Mouse (Mus musculus) MEL (cell line): ENCODE measurements around the gene Cd44. TPM values are rescaled to one million over a fixed set of nuclear protein-coding genes. Genes with fewer than 3 reads are reported as not detected.

Experiments
- DNase-seq: peaks from one replicate; pipeline ENCODE4 v3.0.0; 2011; ENCODE audit warnings: low read depth, low spot score
- H3K27ac ChIP-seq: 2 replicates; pipeline ENCODE4 v1.5.1; 2012; ENCODE audit warnings: low read depth, mild to moderate bottlenecking, control low read depth, low read length, moderate library complexity; ENCODE audit not compliant: control insufficient read depth
- H3K27me3 ChIP-seq, 2 experiments: fragments of 150-350 bp in 1 of 2; sonication (generic) in 1 of 2; 2 replicates each; pipeline ENCODE4 v1.6.1; 2012; ENCODE audit warnings: low read length in 2 of 2, mild to moderate bottlenecking in 2 of 2, improper control_type of control experiment in 1 of 2, moderate library complexity in 1 of 2; ENCODE audit not compliant: insufficient read depth in 2 of 2, control insufficient read depth in 1 of 2
- H3K36me3 ChIP-seq, 2 experiments: 2 replicates each; pipeline ENCODE4 v1.6.1; 2012 to 2014; ENCODE audit warnings: low read length in 2 of 2, improper control_type of control experiment in 1 of 2, inconsistent platforms in 1 of 2, mild to moderate bottlenecking in 1 of 2; ENCODE audit not compliant: insufficient read depth in 2 of 2, control insufficient read depth in 1 of 2
- H3K4me1 ChIP-seq, 2 experiments: fragments of 150-350 bp in 1 of 2; sonication (generic) in 1 of 2; 2 replicates each; pipeline ENCODE4 v1.6.1; 2012; ENCODE audit warnings: low read length in 2 of 2, improper control_type of control experiment in 1 of 2, mild to moderate bottlenecking in 1 of 2; ENCODE audit not compliant: insufficient read depth in 2 of 2, control insufficient read depth in 1 of 2
- H3K4me3 ChIP-seq, 2 experiments: fragments of 150-350 bp in 1 of 2; sonication (generic) in 1 of 2; 2 replicates each; pipeline ENCODE4 v1.5.1; 2012; ENCODE audit warnings: low read depth in 2 of 2, low read length in 2 of 2, mild to moderate bottlenecking in 2 of 2, moderate library complexity in 2 of 2, control low read depth in 1 of 2, improper control_type of control experiment in 1 of 2; ENCODE audit not compliant: control insufficient read depth in 1 of 2, insufficient read depth in 1 of 2
- H3K79me2 ChIP-seq: 2 replicates; pipeline ENCODE4 v1.6.1; 2012; ENCODE audit warnings: mild to moderate bottlenecking, low read length, moderate library complexity; ENCODE audit not compliant: control insufficient read depth, poor library complexity, insufficient read depth
- H3K9ac ChIP-seq: 2 replicates; pipeline ENCODE4 v1.6.1; 2012; ENCODE audit warnings: low read depth, mild to moderate bottlenecking, control low read depth, low read length, moderate library complexity; ENCODE audit not compliant: control insufficient read depth, poor library complexity, severe bottlenecking
- H3K9me3 ChIP-seq: fragments of 150-350 bp; sonication (generic); replicated peaks from 2 replicates; pipeline ENCODE4 v1.6.1; 2012; ENCODE audit warnings: mild to moderate bottlenecking, low read length, improper control_type of control experiment, moderate library complexity; ENCODE audit not compliant: insufficient read depth
- ELF1 ChIP-seq: IDR thresholded peaks from 2 replicates; pipeline ENCODE4 v1.6.1; 2014; ENCODE audit warnings: low read depth, mild to moderate bottlenecking, inconsistent platforms, low read length, improper control_type of control experiment, moderate library complexity
- EP300 ChIP-seq, 2 experiments: IDR thresholded peaks; 2 replicates each; pipeline ENCODE4 v1.6.1; 2011; ENCODE audit warnings: improper control_type of control experiment in 2 of 2, low read length in 2 of 2, low read depth in 1 of 2, mild to moderate bottlenecking in 1 of 2
- ETS1 ChIP-seq: IDR thresholded peaks from 2 replicates; pipeline ENCODE4 v1.6.1; 2012; ENCODE audit warnings: low read depth, mild to moderate bottlenecking, inconsistent platforms, low read length, improper control_type of control experiment, moderate library complexity
- GATA1 ChIP-seq: IDR thresholded peaks from 2 replicates; pipeline ENCODE4 v1.6.1; 2011; ENCODE audit warnings: low read depth, low read length, improper control_type of control experiment
- HCFC1 ChIP-seq: IDR thresholded peaks from 2 replicates; pipeline ENCODE4 v1.6.1; 2012; ENCODE audit warnings: low read depth, mild to moderate bottlenecking, inconsistent platforms, low read length, improper control_type of control experiment, moderate library complexity
- JUND ChIP-seq: IDR thresholded peaks from 2 replicates; pipeline ENCODE4 v1.6.1; 2011; ENCODE audit warnings: low read depth, mild to moderate bottlenecking, improper control_type of control experiment, low read length
- KAT2A ChIP-seq: conservative IDR thresholded peaks from 2 replicates; pipeline ENCODE4 v1.6.1; 2012; ENCODE audit warnings: low read depth, low read length, improper control_type of control experiment, inconsistent platforms
- MYB ChIP-seq: IDR thresholded peaks from 2 replicates; pipeline ENCODE4 v1.6.1; 2011; ENCODE audit warnings: mild to moderate bottlenecking, low read depth, low read length, improper control_type of control experiment
- MYC ChIP-seq: IDR thresholded peaks from 2 replicates; pipeline ENCODE4 v1.6.1; 2011; ENCODE audit warnings: low read depth, mild to moderate bottlenecking, low read length, improper control_type of control experiment, moderate library complexity
- NELFE ChIP-seq: IDR thresholded peaks from 2 replicates; pipeline ENCODE4 v1.6.1; 2011; ENCODE audit warnings: low read depth, low read length, improper control_type of control experiment
- RCOR1 ChIP-seq: IDR thresholded peaks from 2 replicates; pipeline ENCODE4 v1.6.1; 2012; ENCODE audit warnings: low read depth, mild to moderate bottlenecking, inconsistent platforms, low read length, improper control_type of control experiment
- SMC3 ChIP-seq: IDR thresholded peaks from 2 replicates; pipeline ENCODE4 v1.6.1; 2011; ENCODE audit warnings: low read depth, low read length, improper control_type of control experiment
- TAL1 ChIP-seq: IDR thresholded peaks from 2 replicates; pipeline ENCODE4 v1.6.1; 2012; ENCODE audit warnings: mild to moderate bottlenecking, inconsistent platforms, low read length, moderate library complexity, mixed read lengths
- TCF12 ChIP-seq: IDR thresholded peaks from 2 replicates; pipeline ENCODE4 v1.6.1; 2014; ENCODE audit warnings: low read depth, mild to moderate bottlenecking, inconsistent platforms, low read length, improper control_type of control experiment, moderate library complexity
- ZC3H11A ChIP-seq: IDR thresholded peaks from 2 replicates; pipeline ENCODE4 v1.6.1; 2012; ENCODE audit warnings: low read depth, mild to moderate bottlenecking, inconsistent platforms, low read length, improper control_type of control experiment
- ZNF384 ChIP-seq: IDR thresholded peaks from 2 replicates; pipeline ENCODE4 v1.6.1; 2012; ENCODE audit warnings: low read depth, mild to moderate bottlenecking, inconsistent platforms, low read length, improper control_type of control experiment
- polyA plus RNA-seq, 2 experiments: library from polyadenylated mRNA; stranded (reverse) in 1 of 2; unstranded in 1 of 2; fragments of >175 nt in 1 of 2; fragments of >200 nt in 1 of 2; gene quantifications; 2 replicates each; pipeline versions ENCODE4 v1.2.1 to v1.2.4; 2012; ENCODE audit warnings: low replicate concordance in 2 of 2, low read depth in 1 of 2; ENCODE audit not compliant: insufficient read length in 2 of 2, insufficient read depth in 1 of 2, missing spikeins in 1 of 2
- total RNA-seq: library from RNA; depleted of rRNA; stranded (reverse); fragments of 300-350 nt; gene quantifications from 2 replicates; pipeline ENCODE4 v1.2.3, GENCODE M21; 2012

Gene Cd44
- total and polyA plus RNA-seq, 3 experiments, result 43.8 to 226 (median 53.9) TPM

DNA sequence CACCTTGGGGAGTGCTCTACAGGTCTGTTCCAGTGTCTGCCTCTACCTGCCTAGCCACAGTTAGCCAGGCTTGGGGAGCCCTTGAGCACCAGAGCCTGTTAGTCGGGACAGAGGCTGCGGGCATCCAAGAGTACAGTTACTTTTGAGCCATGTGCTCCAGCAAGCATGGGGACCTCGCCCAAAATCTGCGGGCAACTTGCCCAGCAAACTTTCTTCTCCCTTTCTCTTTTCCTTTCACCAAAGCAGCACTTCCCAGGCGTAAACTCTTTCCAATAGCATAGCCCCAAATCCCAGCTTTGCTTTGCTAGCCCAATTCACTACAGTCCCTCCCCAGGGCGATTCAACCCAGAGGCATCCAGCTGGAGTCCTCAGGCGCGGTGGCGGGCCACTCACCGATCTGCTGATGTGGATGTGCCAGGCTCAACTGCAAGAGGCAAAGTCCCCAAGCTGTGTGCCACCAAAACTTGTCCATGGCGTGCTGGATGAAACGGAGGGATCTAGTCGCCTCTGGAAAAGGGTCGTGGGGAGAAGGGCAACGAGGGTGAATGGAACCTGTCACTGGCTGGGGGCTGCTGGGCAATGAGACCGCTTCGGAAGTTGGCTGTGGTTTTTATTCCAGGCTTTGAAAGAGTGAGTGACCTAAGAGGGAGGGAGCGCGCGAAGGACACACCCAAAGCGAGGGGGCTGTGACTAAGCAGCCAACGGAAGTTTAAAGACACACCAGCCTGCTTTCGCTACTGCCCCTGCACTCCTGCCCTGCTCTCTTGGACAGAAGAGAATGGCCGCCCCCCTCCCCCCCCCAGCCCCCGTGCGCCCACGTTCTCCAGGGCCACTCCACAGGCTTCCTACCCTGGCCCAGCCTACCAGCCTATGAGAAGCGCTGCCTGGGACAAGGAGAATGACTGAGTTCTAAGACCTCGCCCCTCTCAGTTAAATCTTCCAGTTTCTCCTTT lies at the start of gene Cd44 (continued):
- TF ChIP-seq ZC3H11A, result no peak
- no peak for TF ChIP-seq KAT2A
- peak; percentile 95 for TF ChIP-seq MYC
- TF ChIP-seq ELF1, result no peak
- peak; percentile 74; the same call in 1 of the 2 replicates for TF ChIP-seq NELFE

DNA sequence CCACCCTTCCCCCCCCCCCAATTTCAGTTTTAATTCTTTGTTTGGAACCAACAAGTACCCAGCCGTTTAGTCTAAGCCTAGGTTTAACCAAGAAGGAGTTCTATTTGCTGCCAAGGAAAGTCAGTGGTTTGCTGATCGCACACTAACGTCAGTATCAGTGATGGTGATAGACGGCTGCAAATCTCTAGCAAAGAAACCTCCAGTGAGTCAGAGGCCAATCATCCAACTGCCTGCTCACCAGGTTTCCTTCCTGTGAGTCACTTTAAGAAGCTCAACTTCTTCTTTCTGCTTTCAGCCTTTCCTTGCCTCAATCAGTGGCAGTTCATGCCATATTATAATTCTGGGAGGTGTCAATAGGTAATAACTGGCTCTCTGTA lies 47.0 kb upstream of the Cd44 start:
- Histone ChIP-seq H3K36me3 (peaks cover 0 to 30% of the 10 kb centered on the region in 2 experiments; a peak in 2 of 4 replicates), H3K79me2 (no peaks in the 10 kb centered on the region), H3K4me1 (peaks cover 0 to 33% of the 10 kb centered on the region in 2 experiments; a peak in 3 of 4 replicates), H3K9me3 (no peaks in the 10 kb centered on the region)
- TF ChIP-seq ETS1 (peak; percentile 85; the same call in 1 of the 2 replicates), MYB (peak; percentile 84), TCF12 (peak; percentile 68), HCFC1 (no peak), GATA1 (peak; percentile 89), ZNF384 (no peak), RCOR1 (peak; percentile 95), SMC3 (no peak), TAL1 (peak; percentile 54), EP300 (IDR thresholded peaks at IDR 0.05; ENCODE audit: low read depth in 1 of 2, low read length in 2 of 2) (peak; percentile 94 to 99), MYC (peak; percentile 49; the same call in 1 of the 2 replicates), JUND (peak; percentile 97)
- TF ChIP-seq, all 39 proteins: peak for 9
- H3K4me3 ChIP-seq, result no peak overlapping the region
- no peak overlapping the region for H3K9ac ChIP-seq
- peak; percentile 95 for DNase-seq
- H3K27me3 ChIP-seq, result no peaks in the 10 kb centered on the region
- H3K27ac ChIP-seq, result peak overlapping the region; percentile 47; the same call in 1 of the 2 replicates
